8 mouse cellular contexts compared by ENCODE assay signal in genomic region chr3:51233474-51233873, GRCm38 (mm10). TPM values are rescaled to one million over a fixed set of nuclear protein-coding genes. Genes with fewer than 3 reads are reported as not detected.
DNase-seq lines count a peak whose midpoint lies in the region; ATAC-seq and TF ChIP-seq lines count a peak whose summit lies in the region.

No protein-coding gene starts in this region.

- intact Hi-C loops in gastrocnemius, adult 2 months (cut with DNase I): loop anchor here (5.0 kb wide), 1 partner anchor 174 kb away; the partner anchor contains the start of gene Ndufc1

- WGBS in heart, embryonic 12.5 days: 43% methylated on average over 5 of the region's 5 CpGs

- no peak for TF ChIP-seq CTCF in gastrocnemius, adult 2 months (IDR thresholded peaks at IDR 0.05)

- H3K4me1 ChIP-seq in heart, embryonic 12.5 days (replicated peaks): peaks cover 47% of the 10 kb centered on the region

- DNase-seq in gastrocnemius, adult 2 months: peak; percentile 89
- no peak for DNase-seq in gastrocnemius, postnatal 4 days (ENCODE audit: low spot score in 2 of 2)
- peak; percentile 43 for DNase-seq in kidney, postnatal 10 days
- peak; percentile 62 to 69 for DNase-seq in lung, postnatal 4 days
- no peak for DNase-seq in frontal cortex, adult 2 months (ENCODE audit: extremely low spot score in 1 of 2, low spot score in 1 of 2)
- no peak for DNase-seq in layer of hippocampus, postnatal 36 days
- DNase-seq in frontal cortex, postnatal 36 days (ENCODE audit: low spot score in 2 of 2): no peak

- no peaks in the 10 kb centered on the region for H3K27me3 ChIP-seq in heart, embryonic 12.5 days (replicated peaks)

- H3K9ac ChIP-seq in heart, embryonic 12.5 days: peak overlapping the region; percentile 8; the same call in 1 of the 2 replicates

- peak overlapping the region; percentile 35 for H3K4me2 ChIP-seq in heart, embryonic 12.5 days

- peak overlapping the region; percentile 93 for H3K27ac ChIP-seq in gastrocnemius, adult 2 months
- H3K27ac ChIP-seq in heart, embryonic 12.5 days (ENCODE audit: poor library complexity, severe bottlenecking): peak overlapping the region; percentile 94

- H3K9me3 ChIP-seq in heart, embryonic 12.5 days (replicated peaks): no peaks in the 10 kb centered on the region

- no peaks in the 10 kb centered on the region for H3K36me3 ChIP-seq in heart, embryonic 12.5 days

- no peak overlapping the region; the same call in 1 of the 2 replicates for H3K4me3 ChIP-seq in gastrocnemius, adult 2 months
- no peak overlapping the region for H3K4me3 ChIP-seq in heart, embryonic 12.5 days

- ATAC-seq in heart, embryonic 12.5 days (ENCODE audit: insufficient number of reproducible peaks, low FRiP score): peak; percentile 51; the same call in 1 of the 2 replicates

RNA-seq across cellular contexts. Expression of gene Noct, which starts 9.2 kb away (rescaled TPM):
- 10 to 100 TPM; 23.7 to 34.3 TPM for total RNA-seq in gastrocnemius, adult 2 months (2021)
- 10 to 100 TPM; 11.0 to 12.3 TPM for total RNA-seq in gastrocnemius, postnatal 4 days (2021)
- polyA plus RNA-seq in heart, embryonic 12.5 days (2016; fragmentation: Nextera tagmentation; extraction: Ambion mirVana): 12.4 and 14.0 TPM in 2 replicates
- polyA plus RNA-seq in frontal cortex, adult 2 months (2012; rRNA removed): 36.2 and 40.8 TPM in 2 replicates
- total RNA-seq in layer of hippocampus, postnatal 36 days (2021): 10 to 100 TPM; 57.7 to 62.8 TPM

Comparison
In these comparisons a context has a peak if more than half of its experiments do, and no peak if none do; other contexts are left out.
1. DNase-seq: peak in gastrocnemius, adult 2 months (single experiment), kidney, postnatal 10 days (single experiment) and lung, postnatal 4 days (2 of 2); none in gastrocnemius, postnatal 4 days (0 of 2), frontal cortex, adult 2 months (0 of 2), layer of hippocampus, postnatal 36 days (0 of 2) and frontal cortex, postnatal 36 days (0 of 2).